Mouse (Mus musculus) frontal cortex, adult 2 months (tissue): Measurements from ENCODE around the gene Grin2d. TPM values are rescaled to one million over a fixed set of nuclear protein-coding genes. Genes with fewer than 3 reads are reported as not detected.

Source experiments
- DNase-seq, 2 experiments: peaks; one replicate each; pipeline ENCODE4 v3.0.0; 2022; ENCODE audit warnings: low spot score in 1 of 2; ENCODE audit errors: extremely low spot score in 1 of 2
- polyA plus RNA-seq: library from polyadenylated mRNA; depleted of rRNA; stranded (reverse); fragments of >200 nt; gene quantifications from 2 replicates; pipeline ENCODE4 v1.2.3, GENCODE M21; 2012

Gene Grin2d
- polyA plus RNA-seq, 1 experiment = 15.5 TPM

GRCm38 (mm10) chr7:45898125-45898524 lies 19.9 kb upstream of the Grin2d start:
- peak in 1 of 2 experiments; percentile 43 for DNase-seq

- peak; percentile 43 to 67 for DNase-seq
Observed at GRCm38 (mm10) chr7:45897258-45897757, 19.1 kb upstream of the Grin2d start.

GRCm38 (mm10) chr7:45896517-45897257 lies 18.5 kb upstream of the Grin2d start, which contains the start of the genes Syngr4 and Tmem143:
Gene Syngr4 (minus strand): TSS chr7:45896714.
Gene Tmem143 (plus strand): TSS chr7:45896941.
- DNase-seq = peak; percentile 97

GRCm38 (mm10) chr7:45895931-45896516 lies 17.8 kb upstream of the Grin2d start:
- no peak for DNase-seq

GRCm38 (mm10) chr7:45892651-45893050 lies 14.5 kb upstream of the Grin2d start:
- no peak for DNase-seq

- no peak for DNase-seq
Observed at GRCm38 (mm10) chr7:45887246-45887645, 9.1 kb upstream of the Grin2d start.

- no peak for DNase-seq
Observed at GRCm38 (mm10) chr7:45881011-45881410, 2.8 kb upstream of the Grin2d start.

- no peak for DNase-seq
Observed at GRCm38 (mm10) chr7:45880531-45880930, 2.4 kb upstream of the Grin2d start.

GRCm38 (mm10) chr7:45876895-45877294 lies 1.3 kb downstream of the Grin2d start:
- DNase-seq = no peak

GRCm38 (mm10) chr7:45873061-45873947 lies 4.9 kb downstream of the Grin2d start:
- peak in 1 of 2 experiments; percentile 50 for DNase-seq

- peak; percentile 64 to 95 for DNase-seq
Observed at GRCm38 (mm10) chr7:45872624-45873023, 5.6 kb downstream of the Grin2d start, which contains the start of gene Kdelr1. Gene Kdelr1 (plus strand): TSS chr7:45872772.

GRCm38 (mm10) chr7:45870282-45871058 lies 7.7 kb downstream of the Grin2d start:
- no peak for DNase-seq

- no peak for DNase-seq
Observed at GRCm38 (mm10) chr7:45869787-45870186, 8.4 kb downstream of the Grin2d start.

- DNase-seq = no peak
Observed at GRCm38 (mm10) chr7:45869107-45869670, 9.0 kb downstream of the Grin2d start.

GRCm38 (mm10) chr7:45867871-45868270 lies 10.3 kb downstream of the Grin2d start:
- no peak for DNase-seq

- peak; percentile 49 to 77 for DNase-seq
Observed at GRCm38 (mm10) chr7:45865925-45866910, 12.0 kb downstream of the Grin2d start.

GRCm38 (mm10) chr7:45864435-45864834 lies 13.7 kb downstream of the Grin2d start:
- DNase-seq = no peak

GRCm38 (mm10) chr7:45862804-45863203 lies 15.4 kb downstream of the Grin2d start:
- no peak for DNase-seq
